7 mouse cellular contexts compared by ENCODE assay signal in the genomic region with DNA sequence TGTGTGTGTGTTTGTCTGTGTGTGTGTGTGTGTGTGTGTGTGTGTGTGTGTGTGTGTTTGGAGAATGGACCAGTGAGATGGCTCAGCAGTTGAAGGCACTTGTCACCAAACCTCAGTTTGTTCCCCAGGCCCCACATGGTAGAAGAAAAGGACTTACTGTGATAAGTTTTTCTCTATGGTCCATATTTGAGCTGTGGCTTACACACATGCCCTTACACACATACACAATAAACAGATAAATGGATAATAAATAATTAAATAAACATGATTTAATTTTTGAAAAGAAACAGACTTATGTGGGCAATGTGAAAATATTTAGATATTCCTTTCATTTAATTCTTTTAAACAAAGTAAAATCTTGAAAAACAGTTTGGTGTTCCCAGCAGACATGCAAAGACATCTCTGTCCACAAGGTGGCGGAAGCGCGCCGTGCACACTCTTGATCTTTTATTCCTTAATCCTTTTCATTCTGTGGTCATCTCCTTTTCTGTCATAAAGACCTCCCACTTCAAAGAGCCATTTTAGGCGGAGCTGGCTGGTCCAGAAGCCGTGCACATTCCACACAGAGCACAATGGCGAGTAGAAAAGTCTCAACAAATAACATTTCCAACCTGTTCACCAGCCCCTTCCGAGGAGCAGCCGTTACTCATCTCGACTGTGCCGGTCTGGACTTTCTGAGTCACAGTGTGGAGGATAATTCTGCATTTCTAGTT.
DNase-seq lines count a peak whose midpoint lies in the region; ATAC-seq lines count a peak whose summit lies in the region.

No protein-coding gene starts in this region.

- ATAC-seq in intestine, embryonic 16.5 days: peak; percentile 71
- peak; percentile 89 for ATAC-seq in megakaryocyte-erythroid progenitor cell, adult 5-6 weeks (replicated peaks; ENCODE audit: low FRiP score, low TSS enrichment, poor library complexity, severe bottlenecking)

- H3K4me1 ChIP-seq in intestine, embryonic 16.5 days (ENCODE audit: control insufficient read depth, insufficient read depth, low read length): no peaks in the 10 kb centered on the region

- WGBS in intestine, embryonic 16.5 days: 10% methylated on average over 11 of the region's 11 CpGs

- intact Hi-C loops in gastrocnemius, postnatal 14 days (cut with DNase I; ENCODE audit: low total_unique reads): loop anchor here (5.0 kb wide), 1 partner anchor 446 kb away; the partner anchor contains the start of gene Ikzf2
- intact Hi-C loops in left cerebral cortex, postnatal 14 days (cut with DNase I): loop anchor here (5.0 kb wide), 2 partner anchors 446 to 541 kb away; partner anchors contain the start of gene Ikzf2

- peak; percentile 64 for DNase-seq in adipocyte (ENCODE audit: low spot score)
- peak; percentile 55 to 59 for DNase-seq in cerebellum, postnatal 36 days
- DNase-seq in gastrocnemius, postnatal 14 days: peak; percentile 33
- DNase-seq in left cerebral cortex, postnatal 14 days (ENCODE audit: low spot score in 2 of 2): peak; percentile 68 to 80
- DNase-seq in right cerebral cortex, postnatal 36 days (ENCODE audit: low spot score in 2 of 2): peak; percentile 34 to 43

- H3K4me3 ChIP-seq in intestine, embryonic 16.5 days (ENCODE audit: low read length): peak overlapping the region; percentile 43

- H3K27ac ChIP-seq in intestine, embryonic 16.5 days (ENCODE audit: low read length): no peak overlapping the region

- peak overlapping the region; percentile 66 for H3K4me2 ChIP-seq in intestine, embryonic 16.5 days (ENCODE audit: low read depth, low read length)

- H3K9me3 ChIP-seq in intestine, embryonic 16.5 days (ENCODE audit: control insufficient read depth, low read length): no peaks in the 10 kb centered on the region

- no peaks in the 10 kb centered on the region for H3K27me3 ChIP-seq in intestine, embryonic 16.5 days (replicated peaks; ENCODE audit: control insufficient read depth, insufficient read depth, low read length)

- H3K9ac ChIP-seq in intestine, embryonic 16.5 days (ENCODE audit: low read depth, low read length): peak overlapping the region; percentile 51; the same call in 1 of the 2 replicates

- H3K36me3 ChIP-seq in intestine, embryonic 16.5 days (ENCODE audit: control insufficient read depth, insufficient read depth, low read length): no peaks in the 10 kb centered on the region
